9 mouse cellular contexts compared by ENCODE assay signal in genomic region chr5:64500866-64501265, GRCm38 (mm10).
DNase-seq lines count a peak whose midpoint lies in the region.
"Had no signal": no experiment of that assay in that cellular context is flagged by ENCODE, and none has a peak within 500 bp of the region (broad histone marks: within the 10 kb centered on the region; RNA-seq: fewer than 3 reads in every experiment).

No protein-coding gene starts in this region.

- no peak overlapping the region for H3K27ac ChIP-seq in hindbrain, embryonic 10.5 days
- H3K27ac ChIP-seq: hindbrain, embryonic 12.5 days had no signal

- peak; percentile 54 for DNase-seq in adrenal gland, adult 2 months
- DNase-seq in adrenal gland, postnatal 10 days, result no peak
- DNase-seq in kidney, postnatal 25 days, result peak; percentile 31 to 55
- no peak for DNase-seq in kidney, adult 8-10 months
- peak; percentile 72 for DNase-seq in R1 (ENCODE audit: low read depth, low spot score)
- peak; percentile 19 for DNase-seq in lung, postnatal 10 days
- no peak for DNase-seq in hindbrain, embryonic 10.5 days (ENCODE audit: low spot score)
- DNase-seq in spleen, adult 18-20 months, result no peak

- no peaks in the 10 kb centered on the region for H3K36me3 ChIP-seq in hindbrain, embryonic 10.5 days
- H3K36me3 ChIP-seq: hindbrain, embryonic 12.5 days had no signal

- H3K4me1 ChIP-seq in hindbrain, embryonic 10.5 days (replicated peaks), result peaks cover 28% of the 10 kb centered on the region

- 76% methylated on average over 4 of the region's 4 CpGs for WGBS in hindbrain, embryonic 10.5 days

- no peak overlapping the region for H3K4me3 ChIP-seq in hindbrain, embryonic 10.5 days
- H3K4me3 ChIP-seq: hindbrain, embryonic 12.5 days had no signal

- no peaks in the 10 kb centered on the region for H3K9me3 ChIP-seq in hindbrain, embryonic 10.5 days
- H3K9me3 ChIP-seq: hindbrain, embryonic 12.5 days had no signal

- no peaks in the 10 kb centered on the region for H3K27me3 ChIP-seq in hindbrain, embryonic 10.5 days (ENCODE audit: insufficient read depth, poor library complexity, severe bottlenecking)
- H3K27me3 ChIP-seq: hindbrain, embryonic 12.5 days had no signal

Comparison
In these comparisons a context has a peak if more than half of its experiments do, and no peak if none do; other contexts are left out.
1. DNase-seq: peak in adrenal gland, adult 2 months (single experiment), kidney, postnatal 25 days (2 of 2), R1 (single experiment) and lung, postnatal 10 days (single experiment); none in adrenal gland, postnatal 10 days (single experiment), kidney, adult 8-10 months (0 of 2), hindbrain, embryonic 10.5 days (single experiment) and spleen, adult 18-20 months (0 of 2).